Mouse (Mus musculus) E14TG2a.4 (cell line): ENCODE data around the gene Macrod2.

ENCODE experiments used
- CTCF ChIP-seq: conservative IDR thresholded peaks from 2 replicates; pipeline ENCODE4 v1.5.1; 2014; ENCODE audit warnings: low read length
- NANOG ChIP-seq: IDR thresholded peaks from 2 replicates; pipeline ENCODE4 v1.6.1; 2014; ENCODE audit warnings: borderline replicate concordance, low read length, mixed read lengths
- POU5F1 ChIP-seq: IDR thresholded peaks from 2 replicates; pipeline ENCODE4 v1.6.1; 2014; ENCODE audit warnings: low read length, borderline replicate concordance

DNA sequence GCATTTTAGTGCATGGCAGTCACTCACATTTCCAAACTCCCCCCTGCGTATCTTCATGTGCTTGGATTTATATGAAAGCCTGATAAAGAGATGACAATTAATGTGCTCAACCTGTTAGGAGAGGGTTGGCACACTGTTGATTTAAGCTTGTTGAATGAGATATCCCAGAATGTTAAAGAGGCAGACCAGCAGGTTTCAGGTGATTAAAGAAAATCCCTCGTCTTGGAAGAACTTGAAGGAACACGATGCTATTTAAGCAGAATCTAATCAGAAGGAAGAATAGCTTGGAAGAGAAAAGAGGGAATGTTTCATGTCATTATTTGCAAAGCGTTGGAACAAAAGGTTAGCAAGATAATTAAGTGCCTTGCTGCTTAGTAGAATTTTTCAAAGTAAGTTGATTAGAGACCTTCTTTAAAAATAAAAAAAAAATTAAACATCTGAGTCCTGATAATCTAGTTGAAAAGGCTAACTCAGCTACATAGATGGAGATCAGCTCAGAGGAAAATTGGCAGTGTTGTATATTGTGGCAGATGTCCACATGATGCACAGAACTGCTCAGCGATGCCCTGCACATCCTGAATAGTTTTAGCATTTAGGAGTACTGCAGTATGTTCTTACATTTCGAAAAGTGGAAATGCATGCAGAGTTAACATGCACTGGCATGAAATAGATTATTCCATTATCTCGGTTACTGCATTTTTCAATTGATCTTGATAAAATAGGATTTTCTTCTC lies 518.7 kb downstream of the Macrod2 start:
- TF ChIP-seq CTCF (no peak), POU5F1 (no peak), NANOG (no peak)
